Mouse (Mus musculus) spleen, embryonic (tissue): ENCODE measurements around the gene Dcp1b.

Experiments
- CTCF ChIA-PET: fragments of 350-600 bp; sonication (Branson Sonifier 250); formaldehyde crosslinking; loops from one replicate; lab custom pipeline; 2022; lab: Charles Lee

The Dcp1b gene

DNA sequence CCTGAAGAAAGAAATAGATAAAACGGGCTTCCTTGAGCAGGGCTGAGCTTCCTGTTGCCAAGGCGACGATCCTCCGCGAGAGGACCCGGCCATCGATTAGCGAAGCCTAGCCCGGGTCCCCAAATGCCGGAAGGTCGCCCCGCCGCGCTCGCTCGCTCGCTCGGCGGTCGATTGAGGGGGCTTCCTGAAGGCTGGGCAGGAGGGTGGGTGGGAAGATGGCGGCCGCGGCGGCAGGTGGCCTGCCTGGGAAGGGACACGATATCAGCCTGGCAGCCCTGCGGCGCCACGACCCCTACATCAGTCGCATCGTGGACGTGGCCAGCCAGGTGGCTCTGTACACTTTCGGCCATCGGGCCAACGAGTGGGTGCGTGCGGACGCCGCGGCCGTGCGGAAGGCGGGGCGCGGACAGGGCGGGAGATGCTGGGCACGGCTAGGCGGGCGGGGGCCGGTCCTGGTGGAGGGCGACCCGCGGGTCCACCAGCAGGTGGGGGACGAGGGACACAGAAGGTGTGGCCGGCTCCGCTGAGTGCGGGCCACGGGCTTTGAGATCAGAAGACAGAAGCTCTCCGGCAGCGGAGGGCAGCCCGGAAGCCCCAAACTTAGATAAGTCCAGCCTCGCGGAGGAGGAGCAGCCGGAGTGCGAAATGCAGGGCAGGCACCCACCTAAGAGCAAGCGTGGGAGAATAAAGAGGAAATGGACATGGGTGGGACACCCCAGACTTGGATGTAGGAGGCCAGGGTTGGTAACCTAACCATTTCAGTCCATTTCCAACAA, at the start of gene Dcp1b:
Gene Dcp1b (plus strand): TSS at position 176 of the 776 bp plus-strand sequence.
- CTCF ChIA-PET = no interaction called here

DNA sequence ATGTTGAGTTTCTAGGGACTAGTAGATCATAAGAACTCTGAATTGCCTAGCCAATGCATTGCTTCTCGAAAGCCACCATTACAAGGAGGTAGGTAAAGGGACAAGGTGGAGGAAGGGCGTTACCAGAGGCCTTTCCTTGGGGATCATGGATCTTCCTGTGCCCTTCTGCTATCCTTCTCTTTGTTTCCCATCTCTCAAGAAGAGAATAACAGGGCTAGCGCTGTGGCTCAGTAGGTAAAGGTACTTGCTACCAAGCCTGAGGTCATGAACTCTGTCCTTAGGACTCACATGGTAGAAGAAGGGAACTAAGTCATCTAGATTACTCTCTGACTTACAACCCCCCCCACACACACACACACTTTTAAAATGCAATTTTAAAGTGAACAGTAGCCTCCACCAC, 48.1 kb upstream of the Dcp1b start:
- CTCF ChIA-PET = no interaction called here

- CTCF ChIA-PET = no interaction called here
Observed at GRCm38 (mm10) chr6:119128076-119128475, 47.0 kb upstream of the Dcp1b start.

DNA sequence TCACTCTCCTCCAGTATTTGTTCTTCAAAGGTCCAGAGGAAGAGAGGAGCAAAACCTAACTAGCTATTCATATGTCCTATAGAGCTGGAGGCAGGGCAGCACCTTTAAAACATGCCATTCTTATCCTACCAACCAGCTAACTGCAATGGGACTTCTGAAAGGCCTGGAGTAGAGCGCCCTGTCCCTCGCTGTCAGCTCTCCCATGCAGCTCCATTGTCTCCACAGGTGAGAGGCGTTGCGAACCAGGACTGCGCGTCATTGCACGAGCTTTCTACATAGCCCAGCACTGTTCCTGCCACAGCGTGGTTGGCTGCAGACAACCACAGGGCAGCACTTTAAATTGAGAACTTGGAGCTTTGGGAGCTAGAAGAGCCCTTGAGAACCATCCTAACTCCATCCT, 46.5 kb upstream of the Dcp1b start:
- CTCF ChIA-PET = no interaction called here

DNA sequence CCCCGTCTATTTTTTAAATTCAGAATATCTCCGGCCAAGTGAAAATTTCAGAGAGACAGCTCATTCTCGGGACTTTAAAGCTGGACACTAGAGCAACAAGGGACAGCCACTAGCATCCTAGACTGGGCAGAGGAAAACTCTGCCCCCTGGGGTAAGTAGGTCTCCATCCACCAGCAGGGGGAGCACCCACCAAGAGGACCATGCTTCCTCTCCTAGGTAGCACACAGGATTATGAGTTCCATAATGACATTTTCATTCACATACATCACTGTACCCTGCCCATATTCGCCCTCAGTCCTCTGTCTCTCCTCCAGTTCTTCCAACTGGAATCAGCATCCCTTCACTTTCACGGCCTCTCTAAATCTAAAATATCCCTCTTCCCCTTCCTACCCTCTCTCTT, 45.4 kb upstream of the Dcp1b start:
- CTCF ChIA-PET = no interaction called here

DNA sequence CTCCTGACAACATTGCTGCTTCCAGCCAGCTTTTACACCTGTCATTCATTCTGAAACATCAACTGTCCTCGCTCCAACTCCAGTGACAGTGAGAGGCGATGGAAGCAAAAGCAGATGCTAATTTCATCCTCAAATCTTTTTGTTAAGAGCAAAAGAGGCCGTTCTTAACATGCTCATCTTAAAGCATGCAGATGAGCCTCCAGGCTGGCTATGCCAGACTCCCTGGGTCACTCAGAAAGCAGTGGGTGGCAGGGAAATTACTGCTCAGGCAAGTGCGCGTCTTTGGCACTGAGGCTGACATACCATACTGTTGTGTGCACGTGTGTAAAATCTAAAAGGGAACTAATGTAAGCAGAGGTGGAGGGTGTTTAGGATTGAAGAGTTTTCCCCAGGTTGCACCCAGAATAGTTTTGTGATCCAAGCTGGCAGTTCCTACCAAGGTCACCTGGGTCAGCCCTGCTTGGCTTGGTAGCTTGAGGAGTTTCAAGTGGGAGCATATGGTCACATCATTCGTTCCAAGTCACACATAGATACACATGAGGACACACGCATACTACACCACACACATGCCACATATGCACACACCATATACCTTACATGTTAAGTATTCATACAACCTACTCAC, 42.8 kb upstream of the Dcp1b start:
- CTCF ChIA-PET = no interaction called here

- CTCF ChIA-PET = no interaction called here
Observed at GRCm38 (mm10) chr6:119132863-119133262, 42.2 kb upstream of the Dcp1b start.

DNA sequence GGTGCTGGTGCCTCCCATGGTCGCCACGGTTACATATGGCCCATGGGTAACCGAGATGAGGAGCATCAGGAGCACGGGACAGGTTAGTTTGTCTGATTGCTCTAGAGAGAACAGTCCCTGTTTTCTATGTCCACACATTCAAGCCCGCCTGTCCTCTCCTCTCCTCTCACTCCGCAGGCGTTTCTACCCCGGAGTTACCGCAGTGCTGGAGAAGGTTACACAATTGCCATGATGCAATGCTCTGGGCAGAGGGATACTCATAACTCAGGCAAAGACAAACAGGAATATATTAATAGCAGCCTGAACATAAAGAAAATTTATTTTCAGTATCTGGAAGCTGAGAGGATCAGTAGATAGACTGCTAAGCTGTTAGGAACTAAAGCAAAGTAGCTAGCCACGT, 37.3 kb upstream of the Dcp1b start:
- CTCF ChIA-PET = no interaction called here

DNA sequence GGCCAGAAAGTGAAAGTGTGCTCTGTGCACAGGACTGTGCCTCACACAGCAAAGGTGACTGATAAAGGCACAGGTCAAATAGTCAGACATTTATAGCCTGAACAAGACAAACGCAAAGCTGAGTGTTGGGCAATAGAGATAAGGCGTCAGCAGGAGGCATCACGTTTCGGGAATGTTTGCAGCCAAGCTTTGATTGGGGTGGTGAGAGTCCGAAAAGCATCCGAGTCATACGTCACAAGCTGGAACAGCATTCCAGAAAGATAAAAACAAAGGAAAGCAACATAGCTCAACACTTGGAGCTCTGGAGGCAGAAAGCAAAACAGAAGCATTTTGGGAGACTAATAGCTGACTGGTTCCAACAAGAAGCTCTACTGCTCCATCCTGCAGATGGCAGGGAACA, 35.5 kb upstream of the Dcp1b start:
- CTCF ChIA-PET = no interaction called here

- CTCF ChIA-PET = no interaction called here
Observed at GRCm38 (mm10) chr6:119145109-119145508, 29.9 kb upstream of the Dcp1b start.

GRCm38 (mm10) chr6:119165677-119166076, 9.4 kb upstream of the Dcp1b start:
- CTCF ChIA-PET = no interaction called here

- CTCF ChIA-PET = no interaction called here
Observed at GRCm38 (mm10) chr6:119174307-119175074, 562 bp upstream of the Dcp1b start.

DNA sequence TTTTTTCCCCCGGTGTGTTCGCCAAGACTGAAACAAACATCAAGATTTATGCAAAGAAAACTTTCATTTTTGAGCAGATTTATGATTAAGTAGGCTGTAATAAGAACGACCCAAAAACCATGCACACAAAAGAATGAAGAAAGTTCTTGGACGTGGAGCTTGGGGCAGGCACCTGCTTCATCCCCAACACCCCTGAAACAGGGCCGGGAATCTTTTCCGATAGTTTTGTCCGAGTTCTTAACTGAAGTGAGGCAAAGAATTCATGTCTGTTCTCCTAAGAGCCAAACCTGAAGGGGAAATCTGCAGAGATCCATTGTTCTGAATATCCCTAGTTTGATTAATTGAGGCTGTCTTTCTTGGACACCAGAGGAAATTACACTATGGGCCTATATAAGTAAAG, 1.1 kb downstream of the Dcp1b start:
- CTCF ChIA-PET = no interaction called here

DNA sequence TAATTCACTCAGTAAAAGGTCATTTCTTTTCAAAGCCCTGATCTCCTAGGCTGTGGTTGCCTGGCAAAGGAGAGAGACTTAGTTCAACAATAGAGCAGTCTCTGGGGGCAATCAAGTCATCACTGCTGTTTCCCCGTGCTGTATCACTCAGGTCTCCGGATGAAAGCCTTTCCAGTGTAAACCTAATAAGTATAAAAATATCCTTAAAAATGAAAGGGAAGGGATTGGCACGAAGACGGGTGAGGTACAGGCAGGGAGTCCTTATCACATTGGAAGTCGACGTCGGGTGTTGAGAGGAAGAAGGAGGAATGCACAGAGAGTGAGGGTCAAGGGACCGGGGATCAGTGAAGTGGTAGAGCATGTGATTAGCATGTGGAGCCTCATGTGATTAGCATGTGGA, 2.0 kb downstream of the Dcp1b start:
- CTCF ChIA-PET = no interaction called here

- CTCF ChIA-PET = no interaction called here
Observed at GRCm38 (mm10) chr6:119180188-119180587, 5.1 kb downstream of the Dcp1b start.

DNA sequence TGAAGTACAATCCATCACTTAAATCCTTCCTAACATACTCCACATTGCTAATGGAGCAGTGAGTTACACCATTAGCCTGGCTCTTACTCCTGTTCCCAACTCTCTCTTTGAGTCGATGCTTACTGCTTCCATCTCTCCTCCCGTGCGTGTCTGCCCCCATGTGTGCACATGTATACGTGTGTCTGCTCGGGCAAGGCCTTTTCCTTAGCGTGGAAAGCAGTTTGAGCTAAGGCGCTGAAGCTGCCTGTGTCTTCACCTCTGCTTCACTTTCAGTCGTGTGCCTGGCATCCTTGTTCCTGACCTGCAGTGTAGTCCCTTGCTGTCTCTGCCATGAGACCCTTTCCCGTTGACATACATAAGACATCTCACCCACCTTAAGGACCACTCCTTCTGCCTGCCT, 7.2 kb downstream of the Dcp1b start:
- CTCF ChIA-PET = no interaction called here

- CTCF ChIA-PET = interaction anchor here (0.5 kb wide), 1 partner anchor 272 kb away, joined by 3 read pairs; no protein-coding TSS in a partner anchor
Observed at GRCm38 (mm10) chr6:119183781-119184180, 8.7 kb downstream of the Dcp1b start.

DNA sequence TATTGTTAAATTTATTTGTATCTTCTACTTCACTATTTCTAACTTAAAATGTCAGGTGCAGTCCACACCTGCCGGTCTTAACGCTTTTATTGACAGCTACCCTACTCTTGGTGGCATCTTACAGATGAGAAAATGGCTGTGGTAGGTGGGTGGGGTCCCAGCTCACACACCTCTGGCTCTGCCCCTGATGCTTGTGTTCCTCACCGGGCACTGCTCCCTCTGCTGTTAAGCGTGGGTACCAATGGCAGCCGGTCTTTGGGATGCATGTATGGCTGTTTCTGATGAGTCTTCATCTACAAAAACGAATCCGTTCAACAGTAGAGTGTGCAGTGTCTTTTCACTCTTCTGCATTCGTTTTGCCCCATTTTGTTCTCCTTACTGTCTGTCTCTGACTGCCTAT, 11.6 kb downstream of the Dcp1b start:
- CTCF ChIA-PET = no interaction called here

GRCm38 (mm10) chr6:119187631-119188030, 12.6 kb downstream of the Dcp1b start:
- CTCF ChIA-PET = no interaction called here

DNA sequence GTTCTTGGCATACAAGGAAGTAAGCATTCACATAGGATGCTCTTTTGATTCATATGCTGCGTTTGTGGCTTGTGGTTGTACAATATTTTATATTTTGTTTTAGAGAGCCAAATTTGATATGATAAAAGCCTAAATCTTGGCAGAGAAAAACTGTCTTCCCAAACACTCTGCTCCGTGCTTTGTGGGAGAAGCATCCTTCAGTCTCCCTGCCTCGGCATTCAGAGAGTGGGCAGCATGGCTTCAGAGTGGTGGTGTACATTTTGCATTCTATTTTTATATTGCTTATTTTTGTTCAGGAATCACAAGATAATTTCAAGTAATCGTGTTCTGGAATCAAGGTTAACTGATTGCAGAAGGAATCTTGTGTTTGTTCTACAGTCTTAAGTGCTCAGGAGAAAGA, 16.4 kb downstream of the Dcp1b start:
- CTCF ChIA-PET = no interaction called here

DNA sequence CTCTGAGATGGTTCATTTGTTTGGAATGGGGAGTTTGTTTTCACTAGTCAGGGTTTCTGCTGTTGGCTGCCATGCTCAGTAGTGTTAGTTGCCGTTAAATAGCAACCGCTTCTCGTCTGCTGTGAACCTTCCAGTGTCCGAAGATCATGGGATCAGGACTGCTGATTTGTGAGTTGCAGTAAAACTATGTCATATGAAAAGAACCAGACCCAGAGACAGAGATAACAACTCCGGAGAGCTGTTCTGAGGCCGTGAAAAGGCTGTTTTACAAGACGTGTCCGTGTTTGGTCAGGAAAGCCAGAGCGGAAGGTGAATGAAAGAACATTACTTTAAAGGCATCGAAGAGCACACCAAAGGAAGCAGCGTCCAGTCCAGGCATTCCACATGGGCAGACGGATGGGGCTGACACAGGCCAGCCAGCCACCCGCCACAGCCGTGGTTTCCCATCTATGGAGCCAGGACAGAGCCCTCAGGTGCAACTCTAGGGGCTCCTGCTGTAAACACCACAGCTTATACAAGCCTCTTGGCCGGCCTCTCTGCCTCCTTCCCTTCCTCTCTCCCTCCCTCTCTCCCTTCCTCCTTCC, 18.6 kb downstream of the Dcp1b start:
- CTCF ChIA-PET = no interaction called here

GRCm38 (mm10) chr6:119194161-119194560, 19.1 kb downstream of the Dcp1b start:
- CTCF ChIA-PET = no interaction called here
